Mouse (Mus musculus) ovary, postnatal 36 days (tissue): ENCODE measurements around the gene Atxn10.

Experiments used
- DNase-seq: peaks from one replicate; pipeline ENCODE4 v3.0.0; 2022; ENCODE audit warnings: low spot score, mixed read lengths

The Atxn10 gene

GRCm38 (mm10) chr15:85404739-85405138, 68.7 kb downstream of the Atxn10 start:
- no peak for DNase-seq

DNA sequence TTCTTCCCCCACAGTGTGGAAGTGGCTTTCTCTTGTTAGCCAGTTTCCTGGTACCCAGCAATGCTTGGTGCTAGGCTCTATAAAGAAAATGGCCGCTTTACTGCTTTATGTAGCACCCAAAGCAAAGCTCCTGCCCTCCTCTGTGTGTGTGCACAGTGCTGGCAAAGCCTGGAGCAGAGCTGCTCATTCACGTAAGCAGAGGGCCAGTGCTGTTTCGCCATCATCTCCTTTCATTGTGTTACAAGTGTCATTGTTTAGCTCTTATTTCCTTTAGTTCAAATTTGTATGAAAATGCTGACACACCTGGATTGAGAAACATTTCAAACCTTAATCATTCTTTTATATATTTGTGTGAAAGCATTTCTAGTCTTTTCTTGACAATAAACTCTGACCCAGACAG, 69.5 kb downstream of the Atxn10 start:
- DNase-seq = no peak

DNA sequence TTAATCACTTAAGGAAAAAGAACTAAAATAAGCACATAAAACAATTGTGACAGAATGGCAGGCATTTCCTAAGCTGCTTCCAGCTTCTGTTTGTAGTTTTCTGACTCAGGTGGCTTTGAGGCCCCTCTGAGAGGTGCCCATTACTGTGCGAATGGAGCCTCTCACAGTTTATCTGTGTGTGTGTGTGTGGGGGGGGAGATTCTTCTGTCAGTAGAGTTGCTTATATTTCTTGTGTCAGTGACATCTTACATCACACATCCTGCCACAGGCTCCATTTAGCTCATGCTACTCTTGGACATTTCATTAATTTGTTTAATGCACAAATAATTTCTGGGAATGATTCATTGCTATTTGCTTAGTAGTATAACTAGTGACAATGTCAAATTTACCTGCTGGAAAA, 70.8 kb downstream of the Atxn10 start:
- DNase-seq = no peak

DNA sequence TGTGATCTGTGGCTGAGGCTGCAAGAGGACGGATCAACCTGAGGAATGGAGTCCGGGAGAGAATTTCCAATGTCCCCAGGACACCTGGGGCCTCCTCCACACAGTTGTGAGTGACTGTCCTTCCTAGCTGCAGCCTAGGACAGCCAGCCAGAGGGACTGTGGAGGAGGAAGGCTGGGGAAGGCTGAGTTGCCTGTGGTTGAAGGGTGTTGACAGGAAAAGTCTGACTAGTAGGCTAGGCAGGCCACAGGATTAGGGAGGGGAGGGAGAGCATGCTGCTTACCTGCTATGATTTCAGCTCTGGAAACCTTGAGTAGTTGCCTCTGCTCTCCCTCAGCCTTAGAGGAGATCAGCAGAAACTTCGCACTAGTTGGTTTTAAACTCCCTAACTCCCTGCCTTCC, 71.3 kb downstream of the Atxn10 start:
- DNase-seq = no peak

DNA sequence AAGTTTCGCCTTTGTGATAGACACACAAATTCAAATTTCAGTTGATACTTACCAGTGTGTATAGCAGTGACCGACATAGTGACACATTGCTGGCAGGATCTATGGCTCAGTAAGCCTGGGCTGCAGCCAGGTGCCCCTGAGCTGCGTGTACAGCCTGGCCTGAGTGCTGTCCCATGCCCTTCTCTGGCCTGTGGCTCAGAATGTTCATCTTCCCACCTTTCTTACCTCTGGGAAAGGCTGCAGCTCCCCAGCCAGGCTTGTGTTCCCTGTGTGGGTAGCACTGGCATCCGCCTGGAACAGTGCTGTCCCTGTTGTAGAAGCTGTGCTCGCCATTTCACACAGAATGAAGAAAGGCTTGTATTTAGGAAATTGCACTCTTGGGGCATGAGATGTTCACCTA, 72.7 kb downstream of the Atxn10 start:
- DNase-seq = no peak

DNA sequence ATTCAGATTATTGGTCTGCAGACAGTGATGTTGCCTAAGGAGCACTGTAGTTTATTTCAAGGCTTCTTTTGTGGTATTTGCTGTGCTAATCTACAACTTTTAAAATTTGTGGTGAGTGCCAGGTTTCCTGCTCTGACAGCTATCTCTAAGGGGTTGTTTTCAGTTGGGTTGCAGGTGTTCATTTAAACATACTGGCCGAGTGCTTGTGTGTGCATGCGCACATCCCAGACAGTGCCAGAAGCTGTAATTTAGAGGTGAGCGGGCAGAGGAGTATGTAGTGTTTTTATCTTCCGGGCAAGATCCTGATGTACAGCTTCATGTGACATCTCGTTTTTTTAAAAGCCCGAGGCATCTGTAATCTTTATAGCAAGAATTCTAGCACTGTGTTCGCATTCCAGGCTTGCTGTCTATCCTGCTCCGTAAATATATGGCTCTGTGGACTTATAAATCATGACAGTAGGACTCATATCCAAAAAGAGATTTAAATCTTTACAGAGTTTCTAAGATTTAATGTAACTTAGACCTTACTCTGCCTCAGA, 73.3 kb downstream of the Atxn10 start:
- no peak for DNase-seq

DNA sequence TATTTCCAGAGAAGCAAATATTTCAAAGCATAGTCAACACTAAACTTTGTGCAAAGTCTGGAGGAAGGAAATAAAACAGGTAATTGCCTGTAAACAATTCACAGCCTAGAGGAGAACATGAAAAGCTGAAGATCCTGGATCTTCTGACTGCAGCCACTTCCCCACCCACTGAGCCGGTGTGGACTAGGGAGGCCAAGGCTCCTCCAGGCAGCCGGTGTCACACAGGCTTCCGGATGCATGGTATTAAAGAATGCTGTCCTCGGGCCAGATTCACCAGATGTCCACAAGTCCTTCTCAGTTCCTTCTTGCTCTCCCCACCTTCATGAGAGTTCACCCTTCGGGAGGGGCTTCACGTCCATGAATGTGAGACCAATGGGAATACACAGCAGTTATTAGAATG, 73.8 kb downstream of the Atxn10 start:
- DNase-seq = no peak

DNA sequence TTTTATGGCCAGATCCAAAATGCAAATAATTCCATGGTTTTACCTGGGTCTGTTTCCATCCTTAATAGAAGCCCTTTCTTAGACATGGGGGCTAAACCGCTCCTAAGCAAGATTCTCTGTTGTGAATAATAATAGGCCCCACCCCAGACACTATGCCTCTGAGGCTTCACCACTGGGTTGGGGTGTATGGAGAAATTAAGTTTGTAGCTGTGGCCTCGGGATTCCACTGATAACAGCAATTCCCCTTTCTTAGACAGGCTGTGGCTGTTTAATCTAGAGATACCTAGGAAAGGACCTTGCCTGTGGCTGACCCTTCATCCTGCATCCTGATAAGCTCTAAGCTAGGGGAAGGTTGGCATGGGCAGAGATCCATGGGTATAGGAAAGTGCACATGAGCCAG, 78.6 kb downstream of the Atxn10 start:
- no peak for DNase-seq

GRCm38 (mm10) chr15:85420686-85421085, 84.6 kb downstream of the Atxn10 start:
- DNase-seq = no peak

GRCm38 (mm10) chr15:85424197-85424596, 88.2 kb downstream of the Atxn10 start:
- DNase-seq = no peak

DNA sequence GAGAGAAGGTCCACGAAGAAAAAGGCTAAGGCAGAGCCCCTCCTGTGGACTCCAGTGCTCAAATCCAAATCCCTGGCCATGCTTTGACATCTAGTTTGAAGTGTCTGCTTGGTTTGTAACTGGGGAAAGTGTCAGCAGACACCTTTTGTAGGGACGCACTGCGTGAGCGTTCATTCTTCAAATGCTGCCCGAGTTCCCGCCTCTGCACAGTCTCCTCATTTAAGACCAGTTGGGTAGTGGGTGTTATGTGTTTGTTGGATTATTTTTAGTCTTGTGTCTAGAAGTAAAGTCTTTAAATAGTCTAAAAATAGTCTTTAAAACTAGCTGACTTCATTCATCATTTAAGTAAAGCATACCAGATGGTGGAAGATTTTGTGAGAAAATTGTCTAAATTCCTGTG, 92.1 kb downstream of the Atxn10 start:
- DNase-seq = no peak

- no peak for DNase-seq
Observed at GRCm38 (mm10) chr15:85442568-85442967, 106.5 kb downstream of the Atxn10 start.

DNA sequence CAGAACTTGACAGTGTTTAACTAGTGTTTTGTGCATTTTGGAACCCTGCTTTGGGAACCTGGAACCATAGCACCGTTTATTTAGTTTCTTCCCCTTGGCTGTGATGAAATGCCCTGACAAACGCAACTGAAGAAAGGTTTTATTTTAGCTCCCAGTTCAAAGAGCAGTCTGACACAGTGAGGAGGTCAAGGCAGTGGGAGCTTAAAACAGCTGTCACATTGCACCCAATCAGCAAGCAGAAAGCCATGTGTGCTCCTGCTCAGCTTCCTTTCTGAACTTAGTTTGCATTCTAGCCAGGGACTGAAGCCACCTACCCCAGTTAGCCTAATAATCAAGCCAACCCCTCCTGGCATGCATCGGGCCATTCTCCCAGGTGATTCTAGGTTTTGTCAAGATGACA, 110.6 kb downstream of the Atxn10 start:
- DNase-seq = no peak

DNA sequence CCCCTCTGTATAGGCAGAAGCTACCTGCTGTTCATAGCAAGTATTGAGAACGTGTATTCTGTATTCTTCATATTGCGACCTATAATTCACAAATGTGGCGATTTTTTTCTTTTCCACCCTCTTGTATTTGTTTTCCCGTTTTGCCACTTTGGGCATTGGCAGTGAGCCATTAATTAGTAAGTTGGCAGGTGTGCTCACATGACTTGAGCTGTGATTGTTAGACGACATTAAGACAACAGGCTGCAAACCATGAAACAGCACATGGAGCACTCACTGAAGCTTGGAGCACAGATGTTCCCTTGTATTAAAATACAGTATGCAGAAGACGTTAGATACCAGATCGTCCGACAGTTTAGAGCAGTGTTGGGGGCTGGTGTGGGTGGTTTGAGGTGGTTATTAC, 120.8 kb downstream of the Atxn10 start:
- no peak for DNase-seq

- no peak for DNase-seq
Observed at GRCm38 (mm10) chr15:85457838-85458237, 121.8 kb downstream of the Atxn10 start.

DNA sequence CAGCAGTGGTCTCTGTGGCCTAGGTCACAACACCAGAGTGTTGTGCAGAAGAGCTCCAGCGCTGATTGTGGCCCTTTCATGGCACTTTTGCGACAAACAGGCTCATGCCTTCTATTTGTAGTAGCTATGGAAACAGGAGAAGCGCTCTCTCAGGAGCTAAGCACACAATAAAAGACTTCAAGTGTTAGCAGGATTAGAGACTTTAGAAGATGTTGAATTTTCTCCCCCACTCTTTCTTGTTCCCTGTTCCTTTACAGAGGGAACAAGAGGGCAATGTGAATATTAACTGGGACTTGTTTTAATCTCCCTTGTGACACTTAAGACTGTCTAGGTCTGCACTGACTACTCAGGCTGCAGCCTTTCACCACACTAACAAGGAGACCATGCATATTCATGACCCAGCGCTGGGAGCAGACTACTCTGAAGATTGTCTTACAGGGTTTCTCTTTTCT, 122.6 kb downstream of the Atxn10 start:
- DNase-seq = no peak

DNA sequence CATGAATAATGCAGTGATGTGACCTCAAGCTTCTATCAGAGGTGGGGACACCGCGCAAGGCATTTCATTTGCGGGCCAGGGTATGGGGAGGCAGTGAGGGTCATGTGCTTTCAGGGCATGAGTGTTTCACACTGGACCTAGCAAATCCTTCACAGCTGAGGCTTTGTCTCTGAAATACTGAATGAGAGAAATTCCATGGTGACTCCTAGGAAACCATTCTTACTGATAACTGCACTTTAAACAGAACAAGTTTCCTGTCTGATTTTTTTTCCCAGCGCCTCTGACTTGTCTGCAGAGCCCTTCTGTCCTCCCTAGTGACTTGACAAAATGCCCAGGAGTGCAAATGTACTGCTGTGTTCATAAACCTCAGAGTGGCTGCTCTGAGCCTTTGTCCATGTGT, 125.5 kb downstream of the Atxn10 start:
- DNase-seq = no peak

DNA sequence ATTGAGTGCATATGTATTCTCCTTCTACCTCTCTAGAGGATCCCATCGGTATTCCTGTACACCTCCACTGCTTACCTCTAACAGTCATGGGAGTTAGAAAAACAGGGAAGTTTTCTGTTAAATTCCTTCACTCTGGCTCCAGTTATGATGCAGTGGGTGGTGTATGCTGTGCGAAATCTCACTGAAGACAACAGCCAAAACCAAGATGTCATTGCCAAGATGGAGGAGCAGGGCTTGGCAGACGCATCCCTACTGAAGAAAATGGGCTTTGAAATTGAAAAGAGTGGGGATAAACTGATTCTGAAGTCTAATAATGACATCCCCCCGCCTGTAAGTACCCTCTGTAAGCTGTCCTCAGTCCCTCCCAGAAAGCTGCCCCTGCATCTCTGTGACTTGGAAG, 126.1 kb downstream of the Atxn10 start:
- no peak for DNase-seq

GRCm38 (mm10) chr15:85463027-85463790, 127.2 kb downstream of the Atxn10 start:
- DNase-seq = no peak

DNA sequence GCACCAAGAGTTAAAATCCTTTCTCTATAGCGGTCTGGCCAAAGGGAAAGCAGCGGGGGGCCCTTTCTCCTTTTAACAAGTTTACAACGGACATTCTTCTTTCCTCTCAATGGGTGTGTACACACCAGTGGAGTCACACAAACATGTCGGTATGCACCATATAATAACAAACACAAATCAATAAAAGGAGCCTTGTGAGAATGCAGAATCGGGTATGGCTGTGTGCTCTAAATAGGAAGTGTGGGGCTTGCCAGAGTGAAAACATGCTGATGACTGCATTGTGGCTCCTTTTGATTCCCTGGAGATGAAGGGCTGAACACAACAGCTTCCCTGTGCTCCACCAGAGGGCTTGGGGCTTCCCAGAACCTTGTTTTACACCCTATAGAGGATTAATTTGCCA, 128.1 kb downstream of the Atxn10 start:
- DNase-seq = no peak

- DNase-seq = peak; percentile 36
Observed at GRCm38 (mm10) chr15:85464823-85465565, 128.9 kb downstream of the Atxn10 start.

- DNase-seq = no peak
Observed at GRCm38 (mm10) chr15:85466456-85467067, 130.5 kb downstream of the Atxn10 start.

GRCm38 (mm10) chr15:85469401-85469800, 133.4 kb downstream of the Atxn10 start:
- no peak for DNase-seq
